Mouse (Mus musculus): ENCODE results near the gene Macrod2.

Macrod2 gene

DNA sequence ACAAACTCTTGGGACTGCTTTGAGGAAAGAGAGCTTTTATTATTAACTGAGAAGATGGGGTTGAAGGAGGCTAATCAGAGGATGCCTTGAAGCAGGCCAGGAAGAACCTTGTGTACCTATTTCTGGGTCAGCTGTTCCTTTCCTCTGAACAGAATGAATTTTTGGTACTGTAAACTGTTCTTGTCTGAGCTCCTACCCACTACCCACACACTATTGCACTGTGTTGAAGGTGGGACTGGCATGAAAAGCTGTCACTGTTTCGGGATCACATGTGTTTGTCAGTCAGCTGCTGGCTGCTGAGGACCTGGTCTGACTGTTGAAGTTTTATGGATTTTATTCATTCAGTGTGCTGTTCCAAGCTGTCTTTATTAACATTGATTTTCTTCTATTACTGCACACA is 1862.4 kb downstream of the Macrod2 start:
- no peak for DNase-seq

GRCm38 (mm10) chr2:142261046-142261445 is 1865.9 kb downstream of the Macrod2 start:
- DNase-seq = no peak

DNA sequence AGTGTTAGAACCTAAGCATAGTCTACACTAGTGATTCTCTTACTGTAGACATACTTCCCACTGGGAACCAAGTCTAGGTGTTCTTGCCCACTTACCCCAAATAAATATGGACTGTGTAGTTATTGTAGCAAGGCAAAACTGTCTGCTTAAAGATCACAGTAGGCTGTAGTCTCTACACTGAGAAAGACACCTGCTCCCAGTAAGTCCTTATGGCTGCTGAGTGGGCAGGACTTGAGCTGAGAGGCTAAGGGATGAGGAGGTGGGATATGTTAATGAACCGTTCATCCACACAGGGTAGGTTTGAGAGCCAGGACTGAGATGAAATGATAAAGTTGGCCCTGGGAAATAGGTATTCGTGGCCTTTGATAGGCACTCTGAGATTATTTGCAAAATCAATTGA is 1869.6 kb downstream of the Macrod2 start:
- no peak for DNase-seq

DNA sequence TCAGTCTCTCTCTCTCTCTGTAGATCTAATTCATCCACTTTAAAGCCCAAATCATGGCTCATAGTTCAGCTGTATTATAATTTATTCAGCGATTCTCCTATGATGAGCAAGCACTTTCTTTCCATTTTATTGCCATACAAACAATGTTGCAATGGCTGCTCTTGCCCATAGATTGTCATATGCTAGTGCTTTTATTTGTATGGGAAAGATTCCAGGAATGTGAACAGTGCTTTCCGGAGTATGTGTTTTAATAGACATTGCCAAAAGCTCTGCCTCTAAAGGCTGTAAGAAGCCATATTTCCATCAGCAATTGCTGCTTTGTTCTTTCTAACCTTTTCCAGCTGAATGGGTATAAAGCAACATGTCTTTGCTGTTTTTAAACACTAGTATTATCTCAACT is 1872.7 kb downstream of the Macrod2 start:
- no peak for DNase-seq

DNA sequence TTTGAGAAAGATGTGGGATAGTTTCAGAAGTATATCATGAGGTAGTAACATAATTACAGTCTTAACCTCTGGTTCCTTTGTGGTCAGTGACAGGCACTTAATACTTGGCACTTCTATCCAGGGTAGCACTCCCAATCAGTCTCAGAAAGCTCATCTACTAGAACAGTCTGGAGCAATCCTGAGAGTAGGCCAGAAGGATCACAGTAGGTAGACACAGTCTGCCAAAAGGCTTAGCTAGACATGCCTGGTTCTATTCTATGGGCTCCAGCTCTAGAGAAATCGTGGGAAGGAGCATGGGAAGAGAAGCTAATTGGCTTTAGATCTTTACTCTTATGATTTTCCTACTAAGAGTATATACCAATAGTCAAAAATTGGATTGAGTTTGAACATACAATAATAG is 1891.7 kb downstream of the Macrod2 start:
- no peak for DNase-seq

DNA sequence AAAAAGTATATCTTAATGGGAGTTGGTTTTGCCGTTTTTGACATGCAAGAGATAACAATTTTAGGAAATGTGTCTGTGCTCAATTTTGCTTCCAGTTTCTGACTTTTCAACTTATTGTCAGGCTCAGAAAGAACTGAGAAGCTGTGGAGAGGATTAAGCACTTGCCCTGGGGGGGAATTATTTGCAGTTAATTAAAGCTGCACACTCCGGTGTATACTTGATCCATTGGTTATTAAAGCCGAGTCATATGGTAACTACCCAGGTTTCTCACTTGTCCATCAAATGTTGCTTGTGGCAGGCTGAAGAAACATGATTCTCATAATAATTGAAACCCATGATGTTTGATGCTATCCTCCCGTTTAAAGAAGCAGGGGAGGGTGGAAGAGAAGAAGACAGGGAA is 1899.7 kb downstream of the Macrod2 start:
- no peak for DNase-seq

- DNase-seq = no peak
Measured at GRCm38 (mm10) chr2:142303098-142303911, 1908.2 kb downstream of the Macrod2 start.

DNA sequence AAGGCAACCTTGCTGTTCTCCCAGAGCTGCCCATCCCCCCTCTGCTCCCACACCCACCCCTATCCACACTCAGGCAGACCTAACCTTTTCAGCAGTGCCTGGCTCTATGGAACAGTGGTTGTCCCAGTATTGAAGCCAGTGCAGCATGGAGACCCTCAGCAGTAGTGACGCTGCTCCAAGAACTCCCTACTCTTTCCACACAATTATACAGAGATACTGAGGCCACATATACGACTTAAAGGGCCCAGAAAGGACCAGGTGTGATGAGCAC is 1908.7 kb downstream of the Macrod2 start:
- DNase-seq = no peak

- no peak for DNase-seq
Measured at GRCm38 (mm10) chr2:142323158-142323557, 1928.0 kb downstream of the Macrod2 start.

DNA sequence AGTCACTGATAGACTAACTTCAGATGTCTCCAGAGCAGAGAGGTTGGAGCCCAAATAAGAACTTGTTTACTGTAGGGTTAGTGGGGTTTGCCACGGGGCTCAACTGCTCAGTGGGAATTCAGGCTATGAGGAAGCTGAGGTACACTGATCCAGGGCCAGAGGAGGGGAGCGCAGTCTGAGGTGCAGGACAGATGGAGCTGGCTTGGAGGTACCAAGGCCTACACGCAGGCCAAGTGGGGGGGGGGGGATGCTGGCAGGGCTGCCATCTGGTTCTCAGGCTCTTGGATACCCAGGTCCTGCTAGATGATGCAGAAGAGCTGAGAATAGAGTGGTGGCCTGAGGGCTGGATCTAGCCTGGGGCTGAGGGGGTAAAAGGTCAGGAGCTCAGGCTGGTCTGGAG is 1931.6 kb downstream of the Macrod2 start:
- DNase-seq = no peak

DNA sequence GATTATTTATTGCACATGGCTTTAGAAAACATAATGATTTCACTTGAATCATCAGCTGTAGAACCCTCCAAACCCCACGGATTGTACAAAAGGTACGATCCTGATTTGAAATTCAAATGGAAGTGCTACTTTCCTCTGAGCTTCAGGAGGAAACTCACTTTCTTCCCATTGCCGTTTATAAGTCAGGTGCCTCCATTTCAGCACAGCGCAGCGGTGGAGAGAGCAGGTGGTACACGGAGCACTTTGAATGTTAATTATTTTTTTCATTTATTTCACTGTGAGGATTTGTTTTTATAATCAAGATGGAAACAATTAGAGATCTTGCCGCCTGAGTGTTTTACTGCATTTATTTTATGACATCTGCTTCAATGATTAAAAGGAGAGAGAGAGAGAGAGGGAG is 1934.7 kb downstream of the Macrod2 start:
- no peak for DNase-seq

DNA sequence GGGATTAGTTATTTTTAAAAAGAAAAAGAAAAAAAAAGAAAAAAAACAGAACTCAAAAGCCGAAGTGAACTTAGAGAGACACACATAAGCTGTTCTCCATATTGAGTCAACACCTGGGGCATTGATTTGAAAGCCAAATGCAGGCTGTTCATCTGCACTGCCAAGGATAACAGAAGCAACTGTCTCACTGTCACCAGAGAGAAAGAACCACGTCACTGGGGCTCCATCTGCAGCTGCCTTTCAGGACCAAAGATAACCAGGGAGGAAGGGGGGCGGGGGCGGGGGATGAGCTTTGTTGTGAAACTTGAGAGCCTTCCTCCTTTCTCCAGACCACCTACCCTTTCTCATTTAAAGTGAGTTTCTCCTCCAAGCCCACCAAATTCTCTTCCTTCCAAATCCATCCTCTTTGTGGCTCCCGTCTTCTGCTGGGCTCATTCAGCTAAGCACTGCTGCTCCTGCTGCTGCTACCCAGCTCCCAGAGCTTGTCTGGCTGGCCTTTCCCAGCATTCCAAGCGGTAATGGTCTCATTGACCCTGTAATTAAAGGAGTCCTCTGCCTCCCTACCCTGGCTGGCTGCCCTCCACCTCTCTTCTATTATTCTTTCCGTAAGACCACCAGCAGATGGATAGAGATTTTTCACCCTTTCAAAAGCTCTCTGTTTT is 1939.5 kb downstream of the Macrod2 start:
- DNase-seq = no peak

DNA sequence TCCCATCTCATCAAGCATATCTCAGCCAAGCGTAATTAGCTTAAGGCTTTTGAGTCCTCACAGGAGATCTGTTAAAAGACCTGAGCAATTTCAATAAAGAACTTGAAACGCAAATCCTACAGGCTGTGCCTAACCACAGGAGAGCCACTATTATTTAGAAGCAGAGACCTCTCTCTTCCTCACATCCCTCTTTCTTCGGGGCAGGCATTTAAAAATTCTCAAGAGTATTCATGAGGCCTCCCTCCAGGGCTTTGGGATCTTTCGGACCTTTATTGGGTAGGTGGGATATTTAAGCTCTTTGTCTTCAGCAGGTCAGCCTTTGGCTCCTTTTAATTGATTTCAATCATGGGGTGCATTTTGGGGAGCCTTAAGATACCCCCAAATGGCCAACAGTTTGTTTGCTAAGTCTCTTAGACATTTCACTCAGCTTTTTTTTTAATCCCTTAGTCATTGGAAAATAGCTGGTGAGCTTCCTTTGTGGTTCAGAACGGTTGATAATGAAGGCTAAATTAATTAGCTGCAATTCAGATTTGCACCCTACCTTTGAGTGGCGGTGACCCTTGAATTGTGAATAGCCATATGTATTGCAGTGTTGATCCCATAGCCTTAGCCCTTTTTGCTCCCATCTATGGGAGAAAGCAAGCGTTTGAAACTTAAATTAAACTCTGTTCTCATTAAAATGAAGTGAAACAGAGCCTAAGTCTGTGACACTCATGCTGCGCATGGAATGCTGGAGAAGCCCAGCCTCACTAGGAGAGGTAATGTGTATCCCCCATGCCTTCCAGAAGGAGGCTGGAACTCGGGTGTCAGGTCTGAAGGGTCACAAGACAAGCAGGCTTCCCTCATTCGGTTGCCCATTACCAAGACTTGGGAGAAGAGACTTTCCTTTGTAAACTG is 1940.2 kb downstream of the Macrod2 start:
- no peak for DNase-seq

- DNase-seq = no peak
Measured at GRCm38 (mm10) chr2:142344021-142344420, 1948.9 kb downstream of the Macrod2 start.

GRCm38 (mm10) chr2:142344758-142345157 is 1949.6 kb downstream of the Macrod2 start:
- no peak for DNase-seq

DNA sequence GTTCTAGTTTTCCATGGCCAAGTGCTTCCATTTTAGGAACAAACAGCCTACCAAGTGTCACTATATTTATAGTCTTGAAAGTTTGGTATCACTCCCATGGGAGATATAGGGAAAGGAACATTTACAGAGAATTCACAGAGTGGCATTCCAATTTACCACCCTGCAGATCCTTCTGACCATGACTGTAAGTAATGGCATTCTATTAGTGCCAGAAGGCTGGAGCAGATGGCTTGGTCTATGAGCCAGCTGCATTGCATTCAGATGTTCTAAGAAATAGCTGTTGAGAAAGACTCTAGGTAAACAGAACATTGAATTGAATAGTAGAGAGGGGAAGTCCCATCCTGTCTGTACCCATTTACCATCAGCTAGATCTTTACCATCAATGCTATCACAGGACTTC is 1954.7 kb downstream of the Macrod2 start:
- DNase-seq = no peak

- DNase-seq = no peak
Measured at GRCm38 (mm10) chr2:142362888-142363287, 1967.8 kb downstream of the Macrod2 start.

DNA sequence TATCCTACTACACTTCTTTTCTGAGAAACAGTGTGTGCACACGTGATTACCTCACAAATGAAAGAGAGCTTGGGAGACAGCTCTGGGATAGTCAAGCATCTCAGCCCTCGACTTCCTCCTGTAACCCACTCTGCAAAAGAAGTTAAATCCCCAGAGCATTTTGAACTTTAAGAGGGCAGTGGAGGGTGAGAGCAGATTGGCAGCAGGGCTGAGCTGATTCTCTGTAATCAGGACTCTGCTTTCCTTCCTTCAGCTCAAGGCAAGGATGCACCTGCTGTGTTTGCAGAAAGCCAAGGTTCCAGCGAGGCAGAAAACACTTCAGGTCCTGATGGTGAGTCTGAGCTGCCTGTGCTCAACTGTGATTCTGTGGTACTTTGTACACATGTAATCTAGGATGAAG is 1978.9 kb downstream of the Macrod2 start:
- no peak for DNase-seq

DNA sequence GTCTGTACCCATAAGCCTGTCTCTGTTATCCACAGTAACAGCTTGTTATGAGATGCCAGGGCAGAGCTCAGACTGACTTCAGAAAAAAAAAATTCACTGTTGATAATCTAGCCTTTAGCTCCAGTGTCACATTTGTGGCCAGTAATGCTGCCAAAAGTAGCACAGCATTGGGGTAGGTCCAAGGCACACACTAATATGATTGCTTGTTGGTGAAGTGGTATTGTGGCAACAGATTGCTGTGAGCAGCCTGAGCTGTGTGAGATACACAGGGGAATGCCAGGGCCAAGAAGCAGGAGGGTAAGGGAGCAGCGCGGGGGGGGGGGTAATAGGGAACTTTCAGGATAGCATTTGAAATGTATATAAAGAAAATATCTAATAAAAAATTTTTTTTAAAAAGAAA is 1985.5 kb downstream of the Macrod2 start:
- DNase-seq = no peak

DNA sequence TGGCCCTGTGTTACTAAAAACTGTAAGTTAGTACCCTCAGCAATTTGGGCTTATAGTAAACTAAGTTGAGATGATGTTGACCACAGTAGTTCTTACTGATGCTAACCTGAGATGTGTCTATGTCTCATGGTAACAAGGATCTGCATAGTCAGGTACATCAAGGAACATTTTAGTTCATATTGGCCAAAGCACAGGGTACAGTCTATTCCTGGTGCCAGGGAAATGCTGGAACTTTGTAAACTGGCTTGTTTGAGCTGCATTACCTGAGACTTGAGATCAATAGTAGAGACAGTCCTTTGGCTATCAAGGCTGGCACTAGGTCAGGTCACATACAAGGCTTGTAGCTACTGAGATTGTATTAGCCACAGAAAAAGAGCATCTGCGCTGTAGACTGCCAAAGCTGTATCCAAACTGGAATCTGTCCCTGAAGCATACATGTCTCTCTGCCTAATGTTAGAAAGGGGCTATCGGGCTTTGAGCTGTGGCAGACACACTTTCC is 1986.0 kb downstream of the Macrod2 start:
- no peak for DNase-seq

DNA sequence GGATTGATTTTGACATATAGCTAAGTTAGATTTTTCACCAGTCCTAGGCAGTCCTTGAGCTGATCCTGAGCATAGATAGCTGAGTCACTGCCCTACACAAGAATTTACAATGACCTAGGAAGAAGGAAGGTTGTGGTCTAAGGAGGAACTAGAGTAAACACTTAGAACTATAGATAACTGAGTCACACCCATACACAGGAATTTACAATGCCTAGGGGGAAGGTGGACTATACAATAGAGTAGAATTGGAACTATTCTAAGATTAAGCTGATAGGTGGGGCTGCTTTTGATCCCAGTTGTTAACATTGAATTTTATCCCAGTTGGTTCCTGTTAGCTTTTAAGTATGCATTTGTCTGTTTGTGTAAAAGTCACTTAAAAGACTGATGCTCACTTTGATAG is 1998.4 kb downstream of the Macrod2 start:
- DNase-seq = no peak

GRCm38 (mm10) chr2:142399490-142399889 is 2004.4 kb downstream of the Macrod2 start:
- DNase-seq = no peak

GRCm38 (mm10) chr2:142400781-142401180 is 2005.7 kb downstream of the Macrod2 start:
- no peak for DNase-seq

- DNase-seq = no peak
Measured at GRCm38 (mm10) chr2:142401359-142401758, 2006.2 kb downstream of the Macrod2 start.
